Mouse (Mus musculus) hindbrain, embryonic 15.5 days (tissue): ENCODE measurements around the gene Gm9513. TPM values are rescaled to one million over a fixed set of nuclear protein-coding genes. Genes with fewer than 3 reads are reported as not detected.

Source experiments
- ATAC-seq: fragments of 200-750 bp; cut with Nextera tagmentation; 2 replicates; pipeline ENCODE4 v1.8.0; 2017; ENCODE audit warnings: low read depth, moderate number of reproducible peaks, moderate TSS enrichment; ENCODE audit not compliant: low FRiP score
- H3K27ac ChIP-seq: fragments of 300-500 bp; sonication (generic); replicated peaks from 2 replicates; pipeline ENCODE4 v1.5.1; 2015; ENCODE audit warnings: mild to moderate bottlenecking, inconsistent platforms
- H3K27me3 ChIP-seq: fragments of 300-500 bp; sonication (generic); 2 replicates; pipeline ENCODE4 v1.6.1; 2015; ENCODE audit warnings: control low read depth, inconsistent platforms
- H3K36me3 ChIP-seq: fragments of 300-500 bp; sonication (generic); 2 replicates; pipeline ENCODE4 v1.6.1; 2015; ENCODE audit warnings: control low read depth, inconsistent platforms
- H3K4me1 ChIP-seq: fragments of 300-500 bp; sonication (generic); replicated peaks from 2 replicates; pipeline ENCODE4 v1.6.1; 2015; ENCODE audit warnings: control low read depth, inconsistent platforms
- H3K4me2 ChIP-seq: fragments of 300-500 bp; sonication (generic); 2 replicates; pipeline ENCODE4 v1.6.1; 2015; ENCODE audit warnings: moderate library complexity, mild to moderate bottlenecking, inconsistent platforms
- H3K4me3 ChIP-seq: fragments of 300-500 bp; sonication (generic); 2 replicates; pipeline ENCODE4 v1.5.1; 2015; ENCODE audit warnings: mild to moderate bottlenecking, inconsistent platforms
- H3K9ac ChIP-seq: fragments of 300-500 bp; sonication (generic); 2 replicates; pipeline ENCODE4 v1.6.1; 2015; ENCODE audit warnings: inconsistent platforms
- H3K9me3 ChIP-seq: fragments of 300-500 bp; sonication (generic); 2 replicates; pipeline ENCODE4 v1.6.1; 2016; ENCODE audit warnings: control low read depth, inconsistent platforms
- WGBS: fragments of 180-500 bp; shearing (Covaris S2); methylation state at CpG from one replicate; pipeline ENCODE4 v1.1.7; 2015; 5-methylcytosine and 5-hydroxymethylcytosine counted together
- polyA plus RNA-seq: library from polyadenylated mRNA; unstranded; fragments of >200 nt; fragmentation: Nextera tagmentation; extraction: Ambion mirVana; gene quantifications from 2 replicates; pipeline ENCODE4 v1.2.1, GENCODE M21; 2015

The Gm9513 gene
- polyA plus RNA-seq: not detected in 2 replicates

DNA sequence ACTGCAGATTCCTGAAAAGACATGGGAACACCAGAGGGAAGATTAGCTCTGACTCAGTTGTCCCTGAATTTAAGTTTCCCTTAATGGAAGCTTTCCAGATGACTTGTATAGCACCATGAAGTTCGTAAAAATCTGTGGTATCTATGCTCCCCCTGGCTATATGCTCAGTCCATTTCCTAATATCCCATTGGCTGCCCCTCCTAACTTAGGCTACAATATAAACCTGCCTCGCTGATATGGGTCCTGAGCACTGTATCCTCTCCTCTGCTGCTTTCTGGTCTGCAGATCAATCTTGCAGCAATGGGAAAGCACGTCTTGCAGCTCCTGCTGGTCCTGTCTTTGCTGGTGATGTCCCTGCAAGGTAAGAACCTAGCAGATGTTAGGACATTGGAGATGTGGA, at the start of gene Gm9513:
Gm9513 (plus strand) TSS at position 301 of the 400 bp plus-strand sequence.
- no peak within 1 kb of the TSS for H3K4me2 ChIP-seq
- no peak within 1 kb of the TSS for H3K27ac ChIP-seq
- no peaks in the 10 kb centered on the region for H3K27me3 ChIP-seq
- no peak within 1 kb of the TSS for H3K9ac ChIP-seq
- 76% methylated on average over 3 of the region's 3 CpGs for WGBS
- no peaks in the 10 kb centered on the region for H3K36me3 ChIP-seq
- no peak within 1 kb of the TSS for H3K4me3 ChIP-seq
- H3K9me3 ChIP-seq: peaks cover 8% of the 10 kb centered on the region
- no peak for ATAC-seq
- no peaks in the 10 kb centered on the region for H3K4me1 ChIP-seq

DNA sequence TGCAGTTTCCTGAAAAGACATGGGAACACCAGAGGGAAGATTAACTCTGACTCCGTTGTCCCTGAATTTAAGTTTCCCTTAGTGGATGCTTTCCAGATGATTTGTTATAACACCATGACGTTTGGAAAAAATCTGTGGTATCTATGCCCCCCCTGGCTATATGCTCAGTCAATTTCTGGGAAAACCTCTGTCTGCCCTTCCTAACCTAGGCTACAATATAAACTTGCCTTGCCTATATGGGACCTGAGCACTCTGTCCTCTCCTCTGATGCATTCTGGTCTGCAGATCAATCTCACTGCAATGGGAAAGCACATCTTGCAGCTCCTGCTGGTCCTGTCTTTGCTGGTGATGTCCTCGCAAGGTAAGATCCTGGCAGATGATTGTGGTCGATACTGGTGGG, 43.9 kb upstream of the Gm9513 start, which contains the start of gene Gm7257:
Gm7257 (plus strand) TSS at position 301 of the 400 bp plus-strand sequence.
- no peak within 1 kb of the TSS for H3K4me2 ChIP-seq
- no peak within 1 kb of the TSS for H3K4me3 ChIP-seq
- H3K9ac ChIP-seq: no peak within 1 kb of the TSS
- no peak for ATAC-seq
- H3K27ac ChIP-seq: no peak within 1 kb of the TSS
- H3K9me3 ChIP-seq: peaks cover 15% of the 10 kb centered on the region; the same call in 1 of the 2 replicates
- no peaks in the 10 kb centered on the region for H3K27me3 ChIP-seq
- no peaks in the 10 kb centered on the region for H3K4me1 ChIP-seq
- 79% methylated on average over 4 of the region's 4 CpGs for WGBS
- H3K36me3 ChIP-seq: no peaks in the 10 kb centered on the region

DNA sequence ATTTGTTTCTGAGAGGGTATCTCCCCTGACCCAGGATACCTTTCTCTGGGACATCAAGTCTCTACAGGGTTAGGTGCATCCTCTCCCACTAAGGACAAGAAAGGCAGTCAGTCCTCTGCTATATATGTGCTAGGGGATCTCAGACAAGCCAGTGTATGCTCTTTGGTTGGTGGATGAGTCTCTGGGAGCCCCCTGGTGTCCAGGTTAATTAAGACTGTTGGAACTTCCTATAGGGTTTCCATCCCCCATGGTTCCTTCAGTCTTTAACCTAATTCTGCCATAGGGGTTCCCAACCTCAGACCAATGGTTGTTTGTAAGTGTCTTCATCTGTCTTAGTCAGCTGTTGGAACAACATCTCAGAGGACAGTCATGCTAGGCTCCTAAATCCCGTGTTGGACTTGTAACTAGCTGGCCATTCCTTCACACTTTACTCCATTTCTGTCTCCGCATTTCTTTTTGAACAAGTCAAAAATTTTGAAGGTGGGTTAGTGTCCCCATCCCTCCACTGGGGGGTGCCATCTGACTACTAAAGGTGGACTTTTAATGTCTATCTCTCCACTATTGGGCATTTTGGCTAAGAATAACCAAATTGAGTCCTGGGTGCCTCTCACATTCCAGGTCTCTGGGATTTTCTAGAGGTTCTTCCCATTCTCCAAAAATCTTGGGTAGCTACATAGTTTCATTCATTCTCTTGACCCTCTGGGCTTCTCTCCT, 40.2 kb upstream of the Gm9513 start:
- H3K4me1 ChIP-seq: no peaks in the 10 kb centered on the region
- no peak overlapping the region for H3K4me2 ChIP-seq
- no peak for ATAC-seq
- H3K27me3 ChIP-seq: no peaks in the 10 kb centered on the region
- peaks cover 10% of the 10 kb centered on the region; the same call in 1 of the 2 replicates for H3K9me3 ChIP-seq
- no peaks in the 10 kb centered on the region for H3K36me3 ChIP-seq
- no peak overlapping the region for H3K9ac ChIP-seq
- H3K4me3 ChIP-seq: no peak overlapping the region
- 39% methylated on average over 2 of the region's 2 CpGs for WGBS
- no peak overlapping the region for H3K27ac ChIP-seq

DNA sequence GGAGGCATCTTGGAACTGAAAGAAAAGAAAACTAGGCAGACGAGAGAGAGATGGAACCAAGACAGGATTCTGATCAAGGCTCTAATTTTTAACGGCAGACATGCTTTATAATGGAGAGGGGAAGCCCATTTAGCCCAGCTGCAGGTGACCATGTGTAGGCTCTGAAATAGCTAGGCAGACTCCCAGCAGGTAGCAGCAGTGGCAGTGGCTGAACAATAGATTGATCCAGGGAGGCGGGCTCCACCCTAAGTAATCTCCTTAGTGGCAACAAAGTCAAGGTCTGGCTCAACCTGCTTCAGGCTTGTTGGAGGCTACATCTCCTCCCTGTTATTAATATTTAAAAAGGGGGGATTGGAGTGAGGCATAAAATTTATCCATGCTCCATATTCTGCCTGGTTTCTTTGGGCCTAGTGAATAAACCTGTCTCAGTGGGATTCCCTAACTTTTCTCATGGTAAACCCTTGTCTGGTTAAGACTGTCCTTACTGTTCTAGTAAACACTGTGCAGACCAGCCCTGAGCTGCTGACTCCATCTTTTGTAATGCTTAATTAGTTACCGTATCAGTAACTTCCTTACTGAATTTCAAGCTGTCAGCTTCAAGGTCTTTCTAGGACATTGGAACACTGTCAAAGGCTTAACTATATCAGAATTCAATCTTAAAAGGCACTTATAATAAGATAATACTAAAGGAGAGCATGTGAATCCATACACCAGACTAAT, 19.2 kb downstream of the Gm9513 start:
- no peak for ATAC-seq
- no peaks in the 10 kb centered on the region for H3K4me1 ChIP-seq
- no peak overlapping the region for H3K4me3 ChIP-seq
- H3K9me3 ChIP-seq: peaks cover 5% of the 10 kb centered on the region; the same call in 1 of the 2 replicates
- H3K36me3 ChIP-seq: no peaks in the 10 kb centered on the region
- 85% methylated on average over 4 of the region's 4 CpGs for WGBS
- no peak overlapping the region for H3K27ac ChIP-seq
- H3K9ac ChIP-seq: no peak overlapping the region
- no peaks in the 10 kb centered on the region for H3K27me3 ChIP-seq
- no peak overlapping the region for H3K4me2 ChIP-seq

DNA sequence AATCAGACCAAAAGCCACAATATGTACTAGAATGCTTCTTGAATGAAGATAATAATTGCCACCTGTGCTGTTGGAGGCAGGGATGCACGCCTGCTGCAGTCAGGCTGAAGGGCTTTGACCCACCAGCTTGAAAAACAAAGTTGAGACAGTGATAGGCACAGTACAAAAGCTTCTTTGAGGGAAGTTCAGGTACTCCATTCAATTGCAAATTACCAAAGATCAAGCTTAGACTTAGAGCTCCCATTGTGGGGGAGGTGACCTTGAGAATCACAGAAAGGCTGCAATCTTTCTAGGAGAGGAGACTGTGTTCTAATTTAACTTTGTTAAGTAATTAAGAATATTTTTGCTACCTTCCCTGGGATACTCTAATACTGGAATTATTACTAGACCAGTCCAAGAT, 20.4 kb downstream of the Gm9513 start:
- Histone ChIP-seq H3K27me3 (no peaks in the 10 kb centered on the region), H3K4me3 (no peak overlapping the region), H3K4me2 (no peak overlapping the region), H3K9me3 (peaks cover 5% of the 10 kb centered on the region; the same call in 1 of the 2 replicates), H3K9ac (no peak overlapping the region), H3K27ac (no peak overlapping the region), H3K36me3 (no peaks in the 10 kb centered on the region), H3K4me1 (no peaks in the 10 kb centered on the region)
- ATAC-seq: no peak
- WGBS: 44% methylated on average over 1 of the region's 1 CpGs

DNA sequence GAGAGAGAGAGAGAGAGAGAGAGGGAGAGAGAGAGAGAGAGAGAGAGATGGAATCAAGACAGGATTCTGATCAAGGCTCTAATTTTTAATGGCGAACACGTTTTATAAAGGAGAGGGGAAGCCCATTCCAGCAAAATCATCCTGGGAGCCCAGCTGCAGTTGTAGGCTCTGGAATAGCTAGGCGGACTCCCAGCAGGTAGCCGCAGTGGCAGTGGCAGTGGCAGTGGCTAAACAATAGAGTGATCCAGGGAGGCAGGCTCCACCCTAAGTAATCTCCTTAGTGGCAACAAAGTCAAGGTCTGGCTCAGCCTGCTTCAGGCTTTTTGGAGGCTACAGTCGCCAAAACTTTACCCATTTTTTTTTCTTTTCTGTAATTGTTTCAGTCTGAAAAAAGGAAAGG, 28.8 kb downstream of the Gm9513 start:
- no peak for ATAC-seq
- Histone ChIP-seq H3K36me3 (no peaks in the 10 kb centered on the region), H3K4me3 (no peak overlapping the region), H3K4me2 (no peak overlapping the region), H3K9me3 (peaks cover 8% of the 10 kb centered on the region; the same call in 1 of the 2 replicates), H3K27ac (no peak overlapping the region), H3K9ac (no peak overlapping the region), H3K4me1 (no peaks in the 10 kb centered on the region), H3K27me3 (no peaks in the 10 kb centered on the region)
- 85% methylated on average over 5 of the region's 5 CpGs for WGBS

Other genes starting within 250 kb of the Gm9513 start
- not detected in 2 replicates for gene Gm7257, start 43.8 kb upstream of the Gm9513 start, polyA plus RNA-seq
- gene Gm5615, start 66.3 kb downstream of the Gm9513 start, polyA plus RNA-seq: not detected in 2 replicates
- gene Gm17689, start 107.0 kb downstream of the Gm9513 start, polyA plus RNA-seq: not detected in 2 replicates
- not detected in 2 replicates for gene A630095E13Rik, start 167.7 kb downstream of the Gm9513 start, polyA plus RNA-seq
- not detected in 2 replicates for gene Acrv1, start 217.6 kb downstream of the Gm9513 start, polyA plus RNA-seq